Mouse (Mus musculus): ENCODE results near the gene Ppm1b. TPM values are rescaled to one million over a fixed set of nuclear protein-coding genes. Genes with fewer than 3 reads are reported as not detected.

Ppm1b gene
- polyA plus RNA-seq, 1 experiment from 2014 or later, result 91.4 TPM

GRCm38 (mm10) chr17:84938215-84938614, 18.3 kb upstream of the Ppm1b start:
- 97% methylated on average over 4 of the region's 4 CpGs for WGBS
- ATAC-seq (ENCODE audit: insufficient number of reproducible peaks, insufficient read depth, low FRiP score, low TSS enrichment, low read depth), result no peak
- H3K4me3 ChIP-seq (replicated peaks), result no peak overlapping the region
- H3K27ac ChIP-seq, result no peak overlapping the region
- no peaks in the 10 kb centered on the region for H3K9me3 ChIP-seq
- peaks cover 13% of the 10 kb centered on the region; the same call in 1 of the 2 replicates for H3K4me1 ChIP-seq (replicated peaks)
- H3K9ac ChIP-seq (replicated peaks), result no peak overlapping the region
- no peaks in the 10 kb centered on the region for H3K36me3 ChIP-seq
- no peak overlapping the region for H3K4me2 ChIP-seq
- no peaks in the 10 kb centered on the region for H3K27me3 ChIP-seq

- no peak for ATAC-seq (ENCODE audit: insufficient number of reproducible peaks, insufficient read depth, low FRiP score, low TSS enrichment, low read depth)
- H3K4me2 ChIP-seq, result no peak overlapping the region
- no peak overlapping the region for H3K4me3 ChIP-seq (replicated peaks)
- no peak overlapping the region for H3K27ac ChIP-seq
- H3K36me3 ChIP-seq, result no peaks in the 10 kb centered on the region
- WGBS, result 83% methylated on average over 9 of the region's 9 CpGs
- peaks cover 13% of the 10 kb centered on the region; the same call in 1 of the 2 replicates for H3K4me1 ChIP-seq (replicated peaks)
- no peak overlapping the region for H3K9ac ChIP-seq (replicated peaks)
- H3K27me3 ChIP-seq, result no peaks in the 10 kb centered on the region
- no peaks in the 10 kb centered on the region for H3K9me3 ChIP-seq
These were observed 16.4 kb upstream of the Ppm1b start for GRCm38 (mm10) chr17:84940017-84940731.

- Histone ChIP-seq H3K27ac (no peak overlapping the region), H3K27me3 (no peaks in the 10 kb centered on the region), H3K9me3 (no peaks in the 10 kb centered on the region), H3K4me1 (replicated peaks) (0 out of 2 replicates have a peak, but pooled peaks cover 5% of the 10 kb centered on the region), H3K4me2 (no peak overlapping the region), H3K36me3 (no peaks in the 10 kb centered on the region), H3K9ac (replicated peaks) (no peak overlapping the region), H3K4me3 (replicated peaks) (no peak overlapping the region)
- 87% methylated on average over 13 of the region's 13 CpGs for WGBS
- no peak for ATAC-seq (ENCODE audit: insufficient number of reproducible peaks, insufficient read depth, low FRiP score, low TSS enrichment, low read depth)
These were observed 15.2 kb upstream of the Ppm1b start for GRCm38 (mm10) chr17:84941291-84941868.

GRCm38 (mm10) chr17:84942358-84943032, 14.0 kb upstream of the Ppm1b start:
- no peaks in the 10 kb centered on the region for H3K27me3 ChIP-seq
- WGBS, result 85% methylated on average over 9 of the region's 10 CpGs
- ATAC-seq (ENCODE audit: insufficient number of reproducible peaks, insufficient read depth, low FRiP score, low TSS enrichment, low read depth), result no peak
- no peaks in the 10 kb centered on the region for H3K36me3 ChIP-seq
- H3K9me3 ChIP-seq, result no peaks in the 10 kb centered on the region
- no peak overlapping the region for H3K27ac ChIP-seq
- no peak overlapping the region for H3K9ac ChIP-seq (replicated peaks)
- no peak overlapping the region for H3K4me2 ChIP-seq
- no peaks in the 10 kb centered on the region for H3K4me1 ChIP-seq (replicated peaks)
- no peak overlapping the region for H3K4me3 ChIP-seq (replicated peaks)

GRCm38 (mm10) chr17:84943033-84943393, 13.5 kb upstream of the Ppm1b start:
- Histone ChIP-seq H3K27me3 (no peaks in the 10 kb centered on the region), H3K36me3 (no peaks in the 10 kb centered on the region), H3K4me1 (replicated peaks) (no peaks in the 10 kb centered on the region), H3K4me3 (replicated peaks) (no peak overlapping the region), H3K27ac (no peak overlapping the region), H3K4me2 (no peak overlapping the region), H3K9ac (replicated peaks) (no peak overlapping the region), H3K9me3 (no peaks in the 10 kb centered on the region)
- WGBS, result 63% methylated on average over 2 of the region's 2 CpGs
- no peak for ATAC-seq (ENCODE audit: insufficient number of reproducible peaks, insufficient read depth, low FRiP score, low TSS enrichment, low read depth)

GRCm38 (mm10) chr17:84944348-84944747, 12.2 kb upstream of the Ppm1b start:
- WGBS, result 85% methylated on average over 6 of the region's 6 CpGs
- Histone ChIP-seq H3K4me3 (replicated peaks) (no peak overlapping the region), H3K4me2 (no peak overlapping the region), H3K9ac (replicated peaks) (no peak overlapping the region), H3K27me3 (no peaks in the 10 kb centered on the region), H3K9me3 (no peaks in the 10 kb centered on the region), H3K36me3 (no peaks in the 10 kb centered on the region), H3K4me1 (replicated peaks) (no peaks in the 10 kb centered on the region), H3K27ac (no peak overlapping the region)
- no peak for ATAC-seq (ENCODE audit: insufficient number of reproducible peaks, insufficient read depth, low FRiP score, low TSS enrichment, low read depth)

- no peak for ATAC-seq (ENCODE audit: insufficient number of reproducible peaks, insufficient read depth, low FRiP score, low TSS enrichment, low read depth)
These were observed 4.0 kb upstream of the Ppm1b start for GRCm38 (mm10) chr17:84952521-84952920.

GRCm38 (mm10) chr17:84953776-84954175, 2.8 kb upstream of the Ppm1b start:
- H3K27me3 ChIP-seq, result no peaks in the 10 kb centered on the region
- no peak for ATAC-seq (ENCODE audit: insufficient number of reproducible peaks, insufficient read depth, low FRiP score, low TSS enrichment, low read depth)

More at GRCm38 (mm10) chr17:84952521-84952920, 4.0 kb upstream of the Ppm1b start:
- H3K4me2 ChIP-seq, result no peak overlapping the region
- no peak overlapping the region for H3K4me3 ChIP-seq (replicated peaks)
- H3K4me1 ChIP-seq (replicated peaks), result peaks cover 8% of the 10 kb centered on the region
- H3K9me3 ChIP-seq, result no peaks in the 10 kb centered on the region
- H3K27ac ChIP-seq, result no peak overlapping the region
- H3K36me3 ChIP-seq, result no peaks in the 10 kb centered on the region
- H3K9ac ChIP-seq (replicated peaks), result no peak overlapping the region
- no peaks in the 10 kb centered on the region for H3K27me3 ChIP-seq
- 95% methylated on average over 5 of the region's 5 CpGs for WGBS

GRCm38 (mm10) chr17:84954881-84955280, 1.7 kb upstream of the Ppm1b start:
- no peak overlapping the region for H3K9ac ChIP-seq (replicated peaks)
- no peaks in the 10 kb centered on the region for H3K9me3 ChIP-seq
- no peak overlapping the region for H3K4me3 ChIP-seq (replicated peaks)
- no peak overlapping the region for H3K4me2 ChIP-seq
- H3K27me3 ChIP-seq, result no peaks in the 10 kb centered on the region
- 92% methylated on average over 5 of the region's 5 CpGs for WGBS
- H3K36me3 ChIP-seq, result no peaks in the 10 kb centered on the region
- no peak overlapping the region for H3K27ac ChIP-seq
- peaks cover 15% of the 10 kb centered on the region for H3K4me1 ChIP-seq (replicated peaks)
- ATAC-seq (ENCODE audit: insufficient number of reproducible peaks, insufficient read depth, low FRiP score, low TSS enrichment, low read depth), result no peak

More at GRCm38 (mm10) chr17:84953776-84954175, 2.8 kb upstream of the Ppm1b start:
- H3K36me3 ChIP-seq, result no peaks in the 10 kb centered on the region
- no peaks in the 10 kb centered on the region for H3K9me3 ChIP-seq
- H3K9ac ChIP-seq (replicated peaks), result no peak overlapping the region
- WGBS, result 88% methylated on average over 5 of the region's 5 CpGs
- no peak overlapping the region for H3K4me3 ChIP-seq (replicated peaks)
- no peak overlapping the region for H3K27ac ChIP-seq
- H3K4me2 ChIP-seq, result no peak overlapping the region
- H3K4me1 ChIP-seq (replicated peaks), result peaks cover 8% of the 10 kb centered on the region

GRCm38 (mm10) chr17:84956931-84957486, 468 bp downstream of the Ppm1b start:
- peak overlapping the region; percentile 99 for H3K4me3 ChIP-seq (replicated peaks)
- peak overlapping the region; percentile 28 for H3K9ac ChIP-seq (replicated peaks)
- no peaks in the 10 kb centered on the region for H3K9me3 ChIP-seq
- under 1% methylated on average over 24 of the region's 24 CpGs for WGBS
- peak; percentile 91 for ATAC-seq (ENCODE audit: insufficient number of reproducible peaks, insufficient read depth, low FRiP score, low TSS enrichment, low read depth)
- H3K27me3 ChIP-seq, result no peaks in the 10 kb centered on the region
- H3K36me3 ChIP-seq, result no peaks in the 10 kb centered on the region
- peak overlapping the region; percentile 88 for H3K27ac ChIP-seq
- peaks cover 21% of the 10 kb centered on the region for H3K4me1 ChIP-seq (replicated peaks)
- H3K4me2 ChIP-seq, result peak overlapping the region; percentile 62
